Mouse (Mus musculus): Measurements from ENCODE around the gene Atp5s. TPM values are rescaled to one million over a fixed set of nuclear protein-coding genes. Genes with fewer than 3 reads are reported as not detected.

Atp5s gene
- polyA plus RNA-seq, 1 experiment from 2014 or later: 42.6 TPM

GRCm38 (mm10) chr12:69753936-69754335, 29.2 kb downstream of the Atp5s start:
- peaks cover 7% of the 10 kb centered on the region for H3K4me1 ChIP-seq (ENCODE audit: control insufficient read depth, insufficient read depth, low read depth, low read length)
- no peaks in the 10 kb centered on the region for H3K9me3 ChIP-seq (ENCODE audit: control insufficient read depth, low read length)
- no peak overlapping the region for H3K9ac ChIP-seq (ENCODE audit: low read depth, low read length)
- ATAC-seq: no peak
- no peak overlapping the region for H3K4me2 ChIP-seq (ENCODE audit: low read length)
- no peak overlapping the region for H3K4me3 ChIP-seq (ENCODE audit: low read length)
- no peaks in the 10 kb centered on the region for H3K36me3 ChIP-seq (ENCODE audit: control insufficient read depth, insufficient read depth, low read length)
- no peak overlapping the region for H3K27ac ChIP-seq (ENCODE audit: low read depth, low read length)
- WGBS: 87% methylated on average over 5 of the region's 5 CpGs
- H3K27me3 ChIP-seq (replicated peaks; ENCODE audit: control insufficient read depth, insufficient read depth, low read length): no peaks in the 10 kb centered on the region

- ATAC-seq: no peak
- WGBS: 83% methylated on average over 5 of the region's 5 CpGs
- H3K9ac ChIP-seq (ENCODE audit: low read depth, low read length): no peak overlapping the region
Measured at GRCm38 (mm10) chr12:69756015-69756414, 31.3 kb downstream of the Atp5s start.

GRCm38 (mm10) chr12:69757418-69758141, 32.8 kb downstream of the Atp5s start:
- Histone ChIP-seq H3K4me1 (ENCODE audit: control insufficient read depth, insufficient read depth, low read depth, low read length) (peaks cover 7% of the 10 kb centered on the region), H3K27ac (ENCODE audit: low read depth, low read length) (no peak overlapping the region), H3K9me3 (ENCODE audit: control insufficient read depth, low read length) (no peaks in the 10 kb centered on the region), H3K4me2 (ENCODE audit: low read length) (peak overlapping the region; percentile 54), H3K4me3 (ENCODE audit: low read length) (peak overlapping the region; percentile 18), H3K9ac (ENCODE audit: low read depth, low read length) (peak overlapping the region; percentile 5; the same call in 1 of the 2 replicates), H3K36me3 (ENCODE audit: control insufficient read depth, insufficient read depth, low read length) (no peaks in the 10 kb centered on the region), H3K27me3 (replicated peaks; ENCODE audit: control insufficient read depth, insufficient read depth, low read length) (no peaks in the 10 kb centered on the region)
- peak; percentile 87 for ATAC-seq
- WGBS: 16% methylated on average over 22 of the region's 22 CpGs

More at GRCm38 (mm10) chr12:69756015-69756414, 31.3 kb downstream of the Atp5s start:
- Histone ChIP-seq H3K4me1 (ENCODE audit: control insufficient read depth, insufficient read depth, low read depth, low read length) (peaks cover 7% of the 10 kb centered on the region), H3K4me2 (ENCODE audit: low read length) (no peak overlapping the region), H3K4me3 (ENCODE audit: low read length) (no peak overlapping the region), H3K9me3 (ENCODE audit: control insufficient read depth, low read length) (no peaks in the 10 kb centered on the region), H3K27me3 (replicated peaks; ENCODE audit: control insufficient read depth, insufficient read depth, low read length) (no peaks in the 10 kb centered on the region), H3K27ac (ENCODE audit: low read depth, low read length) (no peak overlapping the region), H3K36me3 (ENCODE audit: control insufficient read depth, insufficient read depth, low read length) (no peaks in the 10 kb centered on the region)

GRCm38 (mm10) chr12:69758221-69759185, 33.8 kb downstream of the Atp5s start:
- ATAC-seq: no peak
- Histone ChIP-seq H3K27ac (ENCODE audit: low read depth, low read length) (no peak overlapping the region), H3K27me3 (replicated peaks; ENCODE audit: control insufficient read depth, insufficient read depth, low read length) (no peaks in the 10 kb centered on the region), H3K36me3 (ENCODE audit: control insufficient read depth, insufficient read depth, low read length) (no peaks in the 10 kb centered on the region), H3K4me2 (ENCODE audit: low read length) (peak overlapping the region; percentile 54), H3K4me1 (ENCODE audit: control insufficient read depth, insufficient read depth, low read depth, low read length) (peaks cover 7% of the 10 kb centered on the region), H3K9me3 (ENCODE audit: control insufficient read depth, low read length) (no peaks in the 10 kb centered on the region), H3K4me3 (ENCODE audit: low read length) (peak overlapping the region; percentile 18), H3K9ac (ENCODE audit: low read depth, low read length) (peak overlapping the region; percentile 45; the same call in 1 of the 2 replicates)
- WGBS: 9% methylated on average over 22 of the region's 22 CpGs

GRCm38 (mm10) chr12:69759267-69759885, 34.6 kb downstream of the Atp5s start:
- Histone ChIP-seq H3K4me1 (ENCODE audit: control insufficient read depth, insufficient read depth, low read depth, low read length) (peaks cover 7% of the 10 kb centered on the region), H3K27me3 (replicated peaks; ENCODE audit: control insufficient read depth, insufficient read depth, low read length) (no peaks in the 10 kb centered on the region), H3K4me2 (ENCODE audit: low read length) (no peak overlapping the region), H3K27ac (ENCODE audit: low read depth, low read length) (no peak overlapping the region), H3K36me3 (ENCODE audit: control insufficient read depth, insufficient read depth, low read length) (no peaks in the 10 kb centered on the region), H3K9me3 (ENCODE audit: control insufficient read depth, low read length) (no peaks in the 10 kb centered on the region), H3K9ac (ENCODE audit: low read depth, low read length) (no peak overlapping the region), H3K4me3 (ENCODE audit: low read length) (no peak overlapping the region)
- no peak for ATAC-seq
- WGBS: 41% methylated on average over 7 of the region's 7 CpGs

GRCm38 (mm10) chr12:69760014-69760413, 35.3 kb downstream of the Atp5s start:
- Histone ChIP-seq H3K4me2 (ENCODE audit: low read length) (no peak overlapping the region), H3K36me3 (ENCODE audit: control insufficient read depth, insufficient read depth, low read length) (no peaks in the 10 kb centered on the region), H3K4me1 (ENCODE audit: control insufficient read depth, insufficient read depth, low read depth, low read length) (peaks cover 7% of the 10 kb centered on the region), H3K9me3 (ENCODE audit: control insufficient read depth, low read length) (no peaks in the 10 kb centered on the region), H3K27me3 (replicated peaks; ENCODE audit: control insufficient read depth, insufficient read depth, low read length) (no peaks in the 10 kb centered on the region), H3K4me3 (ENCODE audit: low read length) (no peak overlapping the region), H3K27ac (ENCODE audit: low read depth, low read length) (no peak overlapping the region), H3K9ac (ENCODE audit: low read depth, low read length) (no peak overlapping the region)
- no peak for ATAC-seq
- 65% methylated on average over 6 of the region's 6 CpGs for WGBS

- no peak overlapping the region for H3K4me2 ChIP-seq (ENCODE audit: low read length)
- ATAC-seq: no peak
- WGBS: 87% methylated on average over 20 of the region's 20 CpGs
Measured at GRCm38 (mm10) chr12:69760743-69761406, 36.1 kb downstream of the Atp5s start.

GRCm38 (mm10) chr12:69761603-69762002, 36.9 kb downstream of the Atp5s start:
- no peak overlapping the region for H3K4me3 ChIP-seq (ENCODE audit: low read length)
- no peaks in the 10 kb centered on the region for H3K27me3 ChIP-seq (replicated peaks; ENCODE audit: control insufficient read depth, insufficient read depth, low read length)
- no peaks in the 10 kb centered on the region for H3K36me3 ChIP-seq (ENCODE audit: control insufficient read depth, insufficient read depth, low read length)
- WGBS: 68% methylated on average over 2 of the region's 2 CpGs
- no peak overlapping the region for H3K27ac ChIP-seq (ENCODE audit: low read depth, low read length)
- H3K4me1 ChIP-seq (ENCODE audit: control insufficient read depth, insufficient read depth, low read depth, low read length): peaks cover 9% of the 10 kb centered on the region
- ATAC-seq: no peak
- H3K9me3 ChIP-seq (ENCODE audit: control insufficient read depth, low read length): no peaks in the 10 kb centered on the region
- no peak overlapping the region for H3K4me2 ChIP-seq (ENCODE audit: low read length)
- H3K9ac ChIP-seq (ENCODE audit: low read depth, low read length): no peak overlapping the region

More at GRCm38 (mm10) chr12:69760743-69761406, 36.1 kb downstream of the Atp5s start:
- H3K27ac ChIP-seq (ENCODE audit: low read depth, low read length): no peak overlapping the region
- H3K27me3 ChIP-seq (replicated peaks; ENCODE audit: control insufficient read depth, insufficient read depth, low read length): no peaks in the 10 kb centered on the region
- H3K4me3 ChIP-seq (ENCODE audit: low read length): no peak overlapping the region
- no peaks in the 10 kb centered on the region for H3K9me3 ChIP-seq (ENCODE audit: control insufficient read depth, low read length)
- no peak overlapping the region for H3K9ac ChIP-seq (ENCODE audit: low read depth, low read length)
- no peaks in the 10 kb centered on the region for H3K36me3 ChIP-seq (ENCODE audit: control insufficient read depth, insufficient read depth, low read length)
- peaks cover 9% of the 10 kb centered on the region for H3K4me1 ChIP-seq (ENCODE audit: control insufficient read depth, insufficient read depth, low read depth, low read length)

Data from hindbrain, embryonic 16.5 days (tissue).